Mouse (Mus musculus) midbrain, embryonic 10.5 days (tissue): ENCODE measurements around the gene Eif5. TPM values are rescaled to one million over a fixed set of nuclear protein-coding genes. Genes with fewer than 3 reads are reported as not detected.
"Not testable (repeated sequence)": the region's sequence is repeated elsewhere in the genome, so short reads cannot be mapped to it uniquely, and the experiment has no call there.

Experiments
- DNase-seq: peaks from one replicate; pipeline ENCODE4 v3.0.0-alpha.2; 2017; ENCODE audit warnings: low spot score
- H3K27ac ChIP-seq: fragments of 300-500 bp; sonication (generic); replicated peaks from 2 replicates; pipeline ENCODE4 v1.5.1; 2016; ENCODE audit warnings: mild to moderate bottlenecking
- H3K27me3 ChIP-seq: fragments of 300-500 bp; sonication (generic); 2 replicates; pipeline ENCODE4 v1.6.1; 2016; ENCODE audit warnings: low read depth, mild to moderate bottlenecking; ENCODE audit not compliant: poor library complexity, severe bottlenecking
- H3K36me3 ChIP-seq: fragments of 300-500 bp; sonication (generic); 2 replicates; pipeline ENCODE4 v1.6.1; 2016; ENCODE audit warnings: mild to moderate bottlenecking, moderate library complexity
- H3K4me1 ChIP-seq: fragments of 300-500 bp; sonication (generic); 2 replicates; pipeline ENCODE4 v1.6.1; 2016
- H3K4me3 ChIP-seq: fragments of 300-500 bp; sonication (generic); 2 replicates; pipeline ENCODE4 v1.5.1; 2016; ENCODE audit warnings: mild to moderate bottlenecking, moderate library complexity
- H3K9me3 ChIP-seq: fragments of 300-500 bp; sonication (generic); replicated peaks from 2 replicates; pipeline ENCODE4 v1.6.1; 2016; ENCODE audit warnings: mild to moderate bottlenecking
- WGBS: fragments of 180-500 bp; shearing (Covaris S2); methylation state at CpG from one replicate; pipeline ENCODE4 v1.1.7; 2016; 5-methylcytosine and 5-hydroxymethylcytosine counted together
- polyA plus RNA-seq: library from polyadenylated mRNA; unstranded; fragments of >200 nt; fragmentation: Nextera tagmentation; extraction: Ambion mirVana; gene quantifications from 2 replicates; pipeline ENCODE4 v1.2.1, GENCODE M21; 2016

Eif5 gene
- polyA plus RNA-seq, result 713 and 786 TPM in 2 replicates

GRCm38 (mm10) chr12:111537796-111538291 is at the start of gene Eif5:
Gene Eif5 (plus strand): TSS chr12:111538016.
- Histone ChIP-seq H3K27ac (peak within 1 kb of the TSS; percentile 99), H3K4me1 (peaks cover 33% of the 10 kb centered on the region), H3K9me3 (no peaks in the 10 kb centered on the region), H3K36me3 (peaks cover 41% of the 10 kb centered on the region), H3K27me3 (no peaks in the 10 kb centered on the region), H3K4me3 (peak within 1 kb of the TSS; percentile 97)
- WGBS, result under 1% methylated on average over 46 of the region's 47 CpGs
- DNase-seq, result peak; percentile 100

- WGBS, result 82% methylated on average over 11 of the region's 11 CpGs
- Histone ChIP-seq H3K4me3 (no peak overlapping the region), H3K27me3 (peaks cover 50% of the 10 kb centered on the region), H3K9me3 (no peaks in the 10 kb centered on the region), H3K36me3 (no peaks in the 10 kb centered on the region), H3K27ac (no peak overlapping the region), H3K4me1 (peaks cover 23% of the 10 kb centered on the region)
- DNase-seq, result no peak
Observed at GRCm38 (mm10) chr12:111489261-111489865, 48.5 kb upstream of the Eif5 start.

GRCm38 (mm10) chr12:111494931-111495330 is 42.9 kb upstream of the Eif5 start:
- WGBS, result 82% methylated on average over 4 of the region's 4 CpGs
- H3K36me3 ChIP-seq, result no peaks in the 10 kb centered on the region
- H3K4me1 ChIP-seq, result peaks cover 8% of the 10 kb centered on the region
- H3K27me3 ChIP-seq, result no peaks in the 10 kb centered on the region
- no peak overlapping the region for H3K27ac ChIP-seq
- H3K4me3 ChIP-seq, result no peak overlapping the region
- H3K9me3 ChIP-seq, result no peaks in the 10 kb centered on the region
- DNase-seq, result no peak

- Histone ChIP-seq H3K4me3 (no peak overlapping the region), H3K36me3 (no peaks in the 10 kb centered on the region), H3K27ac (no peak overlapping the region), H3K4me1 (peaks cover 25% of the 10 kb centered on the region), H3K27me3 (no peaks in the 10 kb centered on the region), H3K9me3 (no peaks in the 10 kb centered on the region)
- no peak for DNase-seq
- 51% methylated on average over 2 of the region's 2 CpGs for WGBS
Observed at GRCm38 (mm10) chr12:111497076-111497475, 40.7 kb upstream of the Eif5 start.

- H3K27ac ChIP-seq, result peak overlapping the region; percentile 89
- H3K27me3 ChIP-seq, result peaks cover 8% of the 10 kb centered on the region; the same call in 1 of the 2 replicates
- WGBS, result 60% methylated on average over 5 of the region's 5 CpGs
- DNase-seq, result no peak
- H3K9me3 ChIP-seq, result no peaks in the 10 kb centered on the region
- peaks cover 31% of the 10 kb centered on the region for H3K4me1 ChIP-seq
- no peak overlapping the region for H3K4me3 ChIP-seq
- H3K36me3 ChIP-seq, result no peaks in the 10 kb centered on the region
Observed at GRCm38 (mm10) chr12:111499617-111500016, 38.2 kb upstream of the Eif5 start.

- DNase-seq, result peak; percentile 86
- Histone ChIP-seq H3K4me1 (peaks cover 34% of the 10 kb centered on the region), H3K9me3 (no peaks in the 10 kb centered on the region), H3K27ac (peak overlapping the region; percentile 89), H3K27me3 (peaks cover 8% of the 10 kb centered on the region; the same call in 1 of the 2 replicates), H3K36me3 (no peaks in the 10 kb centered on the region), H3K4me3 (peak overlapping the region; percentile 40)
- 14% methylated on average over 5 of the region's 5 CpGs for WGBS
Observed at GRCm38 (mm10) chr12:111500725-111501124, 37.1 kb upstream of the Eif5 start.

- no peak for DNase-seq
- 87% methylated on average over 12 of the region's 12 CpGs for whole genome bisulfite sequencing
- Histone ChIP-seq H3K27ac (no peak overlapping the region), H3K4me3 (no peak overlapping the region), H3K36me3 (no peaks in the 10 kb centered on the region), H3K4me1 (peaks cover 34% of the 10 kb centered on the region), H3K9me3 (no peaks in the 10 kb centered on the region), H3K27me3 (peaks cover 8% of the 10 kb centered on the region; the same call in 1 of the 2 replicates)
Observed at GRCm38 (mm10) chr12:111503063-111503567, 34.7 kb upstream of the Eif5 start.

- H3K27ac ChIP-seq, result 0 out of 2 replicates have a peak overlapping the region, but pooled peaks have one; percentile 14
- no peaks in the 10 kb centered on the region for H3K9me3 ChIP-seq
- H3K4me1 ChIP-seq, result peaks cover 34% of the 10 kb centered on the region
- peaks cover 8% of the 10 kb centered on the region; the same call in 1 of the 2 replicates for H3K27me3 ChIP-seq
- no peak for DNase-seq
- no peaks in the 10 kb centered on the region for H3K36me3 ChIP-seq
- 84% methylated on average over 5 of the region's 5 CpGs for WGBS
- no peak overlapping the region for H3K4me3 ChIP-seq
Observed at GRCm38 (mm10) chr12:111503571-111503970, 34.2 kb upstream of the Eif5 start.

- Histone ChIP-seq H3K9me3 (no peaks in the 10 kb centered on the region), H3K4me1 (peaks cover 27% of the 10 kb centered on the region), H3K27me3 (peaks cover 8% of the 10 kb centered on the region; the same call in 1 of the 2 replicates), H3K27ac (0 out of 2 replicates have a peak overlapping the region, but pooled peaks have one; percentile 28), H3K36me3 (no peaks in the 10 kb centered on the region), H3K4me3 (peak overlapping the region; percentile 37)
- 6% methylated on average over 12 of the region's 12 CpGs for WGBS
- peak; percentile 87 for DNase-seq
Observed at GRCm38 (mm10) chr12:111504904-111505303, 32.9 kb upstream of the Eif5 start.

- H3K4me1 ChIP-seq, result peaks cover 10% of the 10 kb centered on the region
- DNase-seq, result no peak
Observed at GRCm38 (mm10) chr12:111507001-111507400, 30.8 kb upstream of the Eif5 start.

GRCm38 (mm10) chr12:111507962-111508361 is 29.9 kb upstream of the Eif5 start:
- Histone ChIP-seq H3K36me3 (no peaks in the 10 kb centered on the region), H3K27me3 (peaks cover 8% of the 10 kb centered on the region; the same call in 1 of the 2 replicates), H3K9me3 (no peaks in the 10 kb centered on the region), H3K4me3 (no peak overlapping the region), H3K4me1 (peaks cover 10% of the 10 kb centered on the region), H3K27ac (no peak overlapping the region)
- 89% methylated on average over 10 of the region's 10 CpGs for WGBS
- DNase-seq, result no peak

More at GRCm38 (mm10) chr12:111507001-111507400, 30.8 kb upstream of the Eif5 start:
- WGBS, result 65% methylated on average over 5 of the region's 5 CpGs
- no peak overlapping the region for H3K4me3 ChIP-seq
- no peaks in the 10 kb centered on the region for H3K36me3 ChIP-seq
- peaks cover 8% of the 10 kb centered on the region; the same call in 1 of the 2 replicates for H3K27me3 ChIP-seq
- no peaks in the 10 kb centered on the region for H3K9me3 ChIP-seq
- H3K27ac ChIP-seq, result no peak overlapping the region

GRCm38 (mm10) chr12:111508438-111508837 is 29.4 kb upstream of the Eif5 start:
- not testable (repeated sequence) for H3K27ac ChIP-seq, H3K27me3 ChIP-seq, H3K36me3 ChIP-seq, H3K9me3 ChIP-seq, DNase-seq, H3K4me3 ChIP-seq, H3K4me1 ChIP-seq
- WGBS, result 83% methylated on average over 3 of the region's 3 CpGs

- Histone ChIP-seq H3K27ac (no peak overlapping the region), H3K27me3 (no peaks in the 10 kb centered on the region), H3K9me3 (no peaks in the 10 kb centered on the region), H3K36me3 (no peaks in the 10 kb centered on the region), H3K4me3 (no peak overlapping the region), H3K4me1 (no peaks in the 10 kb centered on the region)
- DNase-seq, result no peak
- WGBS, result 92% methylated on average over 12 of the region's 12 CpGs
Observed at GRCm38 (mm10) chr12:111512572-111513063, 25.2 kb upstream of the Eif5 start.
